Mouse (Mus musculus): ENCODE measurements around the gene Tfcp2l1. TPM values are rescaled to one million over a fixed set of nuclear protein-coding genes. Genes with fewer than 3 reads are reported as not detected.
A peak's percentile ranks its signal among the peaks of the same experiment; 100 is the strongest.

The Tfcp2l1 gene
- polyA plus RNA-seq, 1 experiment from 2014 or later, result 0.29 TPM

DNA sequence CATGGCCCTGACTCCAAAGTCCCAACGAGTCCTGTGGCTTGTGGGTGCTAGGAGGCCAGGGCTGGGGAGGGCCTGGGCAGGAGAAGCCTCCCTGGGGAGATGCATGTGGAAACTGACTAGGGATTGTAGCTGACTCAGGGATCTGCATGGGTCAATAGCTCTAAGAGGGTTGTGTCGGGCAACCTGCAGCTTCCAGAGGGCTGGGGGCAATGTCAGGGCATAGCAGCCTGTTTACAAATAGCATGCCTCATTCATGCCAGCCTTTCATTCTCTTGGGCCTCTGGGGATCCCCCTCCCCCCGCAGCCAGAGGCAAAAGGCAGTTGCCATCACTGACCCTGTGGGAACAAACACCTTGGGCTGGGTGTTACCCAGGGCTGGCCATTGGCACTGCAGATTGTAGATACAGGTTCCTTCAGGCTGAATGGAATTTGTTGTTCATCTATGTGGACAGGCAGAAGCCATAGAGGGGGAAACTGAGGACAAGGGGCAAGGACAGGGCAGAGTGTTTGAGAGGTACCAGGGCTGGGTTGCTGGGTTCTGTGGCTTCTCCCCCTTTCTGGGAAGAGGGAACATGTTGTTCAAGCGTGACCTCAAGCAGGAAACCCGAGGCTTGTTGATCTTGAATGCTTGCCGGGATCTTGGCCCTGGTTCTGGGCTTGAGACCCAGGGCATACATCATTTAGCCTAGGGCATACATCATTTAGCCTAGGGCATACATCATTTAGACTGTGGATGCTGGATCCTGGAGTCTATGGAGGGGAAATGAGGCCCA lies 71.6 kb downstream of the Tfcp2l1 start:
- Histone ChIP-seq H3K9me3 (replicated peaks; ENCODE audit: control insufficient read depth, low read length) (no peaks in the 10 kb centered on the region), H3K4me3 (ENCODE audit: low read depth, low read length) (no peak overlapping the region), H3K4me2 (ENCODE audit: low read length) (no peak overlapping the region), H3K36me3 (ENCODE audit: control insufficient read depth, insufficient read depth, low read length) (no peaks in the 10 kb centered on the region), H3K9ac (ENCODE audit: low read length) (no peak overlapping the region), H3K27ac (ENCODE audit: low read depth, low read length) (no peak overlapping the region), H3K27me3 (replicated peaks; ENCODE audit: control insufficient read depth, insufficient read depth, low read length) (no peaks in the 10 kb centered on the region), H3K4me1 (ENCODE audit: control insufficient read depth, insufficient read depth, low read length) (no peaks in the 10 kb centered on the region)
- no peak for ATAC-seq
- DNase-seq (ENCODE audit: low spot score), result no peak
- WGBS, result 74% methylated on average over 6 of the region's 6 CpGs

DNA sequence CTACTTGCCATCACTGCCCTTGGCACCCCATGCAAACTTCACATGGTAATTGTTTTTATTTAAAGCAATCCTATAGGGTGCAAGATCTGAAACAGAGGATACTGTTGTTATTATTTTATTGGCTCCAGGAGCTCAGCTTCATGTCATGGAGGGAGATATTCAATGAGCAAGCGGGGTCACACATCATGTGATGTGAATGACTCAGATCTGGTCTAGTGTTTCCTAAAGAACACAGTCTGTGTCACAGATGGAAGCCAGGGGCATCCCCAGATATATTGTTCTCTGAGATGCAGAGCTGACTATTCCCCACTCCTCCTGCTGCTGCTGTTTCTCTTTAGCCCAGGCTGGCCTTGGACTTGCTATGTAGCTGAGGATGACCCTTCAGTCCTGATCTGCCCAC lies 72.2 kb downstream of the Tfcp2l1 start:
- H3K9ac ChIP-seq (ENCODE audit: low read length), result no peak overlapping the region
- H3K27ac ChIP-seq (ENCODE audit: low read depth, low read length), result no peak overlapping the region
- ATAC-seq (no peak), DNase-seq (ENCODE audit: low spot score) (no peak)
- H3K4me3 ChIP-seq (ENCODE audit: low read depth, low read length), result no peak overlapping the region
- no peaks in the 10 kb centered on the region for H3K4me1 ChIP-seq (ENCODE audit: control insufficient read depth, insufficient read depth, low read length)
- H3K36me3 ChIP-seq (ENCODE audit: control insufficient read depth, insufficient read depth, low read length), result no peaks in the 10 kb centered on the region
- no peaks in the 10 kb centered on the region for H3K27me3 ChIP-seq (replicated peaks; ENCODE audit: control insufficient read depth, insufficient read depth, low read length)
- no peak overlapping the region for H3K4me2 ChIP-seq (ENCODE audit: low read length)
- WGBS, result 96% methylated on average over 1 of the region's 1 CpGs
- H3K9me3 ChIP-seq (replicated peaks; ENCODE audit: control insufficient read depth, low read length), result no peaks in the 10 kb centered on the region

DNA sequence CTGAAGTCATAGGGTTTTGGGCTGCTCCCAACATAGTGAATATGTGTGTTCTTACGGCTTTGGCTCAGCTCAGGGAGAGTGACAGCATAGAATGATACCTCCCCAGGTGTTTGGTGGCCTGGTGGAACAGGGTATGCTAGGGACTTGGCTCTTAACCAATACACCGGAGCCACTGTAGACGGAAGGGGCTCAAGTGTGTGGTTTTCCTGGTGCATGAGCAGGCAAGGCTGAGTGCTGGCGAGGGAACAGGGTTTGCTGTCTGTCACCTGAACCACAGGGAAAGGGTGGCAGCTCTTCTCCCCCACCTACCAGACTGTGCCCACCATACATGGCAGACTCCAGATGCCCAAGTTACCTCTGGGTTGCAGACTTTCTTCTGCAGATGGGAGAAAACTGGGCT lies 83.9 kb downstream of the Tfcp2l1 start:
- Histone ChIP-seq H3K27ac (ENCODE audit: low read depth, low read length) (no peak overlapping the region), H3K4me2 (ENCODE audit: low read length) (no peak overlapping the region), H3K9me3 (replicated peaks; ENCODE audit: control insufficient read depth, low read length) (no peaks in the 10 kb centered on the region), H3K9ac (ENCODE audit: low read length) (no peak overlapping the region), H3K27me3 (replicated peaks; ENCODE audit: control insufficient read depth, insufficient read depth, low read length) (no peaks in the 10 kb centered on the region), H3K4me3 (ENCODE audit: low read depth, low read length) (no peak overlapping the region), H3K4me1 (ENCODE audit: control insufficient read depth, insufficient read depth, low read length) (no peaks in the 10 kb centered on the region), H3K36me3 (ENCODE audit: control insufficient read depth, insufficient read depth, low read length) (no peaks in the 10 kb centered on the region)
- ATAC-seq (no peak), DNase-seq (ENCODE audit: low spot score) (no peak)
- 79% methylated on average over 4 of the region's 4 CpGs for WGBS

DNA sequence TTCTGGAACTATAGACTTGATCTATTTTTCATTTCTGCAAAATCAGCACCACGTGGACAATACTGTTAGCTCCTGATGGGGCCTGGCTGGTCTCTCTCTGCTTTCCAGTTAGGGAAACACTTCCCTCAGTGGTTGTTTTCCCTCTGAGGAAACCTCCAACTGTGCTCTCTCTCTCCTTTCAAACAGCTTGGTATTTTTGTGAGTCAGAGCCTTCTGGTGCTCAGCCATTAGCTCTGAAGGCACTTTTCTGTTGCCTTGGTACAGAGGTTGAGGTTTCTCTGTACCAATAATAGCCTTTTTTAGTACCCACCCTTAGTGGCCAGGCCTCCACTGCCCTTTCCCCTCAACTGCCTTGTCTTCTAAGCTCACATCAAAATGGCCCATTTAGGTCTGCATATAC lies 88.5 kb downstream of the Tfcp2l1 start:
- no peak overlapping the region for H3K4me3 ChIP-seq (ENCODE audit: low read depth, low read length)
- H3K9me3 ChIP-seq (replicated peaks; ENCODE audit: control insufficient read depth, low read length), result no peaks in the 10 kb centered on the region
- WGBS, result 45% methylated on average over 1 of the region's 1 CpGs
- no peak for DNase-seq (ENCODE audit: low spot score)
- no peak for ATAC-seq
- no peaks in the 10 kb centered on the region for H3K36me3 ChIP-seq (ENCODE audit: control insufficient read depth, insufficient read depth, low read length)
- no peaks in the 10 kb centered on the region for H3K27me3 ChIP-seq (replicated peaks; ENCODE audit: control insufficient read depth, insufficient read depth, low read length)
- H3K27ac ChIP-seq (ENCODE audit: low read depth, low read length), result no peak overlapping the region
- no peak overlapping the region for H3K9ac ChIP-seq (ENCODE audit: low read length)
- no peaks in the 10 kb centered on the region for H3K4me1 ChIP-seq (ENCODE audit: control insufficient read depth, insufficient read depth, low read length)
- H3K4me2 ChIP-seq (ENCODE audit: low read length), result no peak overlapping the region

DNA sequence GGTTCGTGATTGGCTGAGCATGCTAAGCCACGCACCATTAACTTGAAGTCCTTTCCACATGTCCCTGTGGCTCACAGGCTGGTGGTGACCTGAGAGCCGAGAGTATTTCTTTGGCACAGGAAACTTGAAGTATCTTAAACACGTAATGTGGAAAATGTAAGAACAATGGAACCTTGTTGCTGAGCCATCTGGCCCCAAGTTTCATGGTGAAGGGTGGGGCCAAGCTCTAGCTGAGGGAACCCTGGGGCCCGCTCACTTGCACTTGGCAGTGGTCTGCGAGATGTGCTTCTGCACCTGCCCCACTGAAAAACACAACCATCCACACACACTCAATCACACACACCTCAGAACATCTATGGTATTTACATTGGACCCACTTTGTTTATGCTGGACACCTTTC lies 90.3 kb downstream of the Tfcp2l1 start:
- no peaks in the 10 kb centered on the region for H3K4me1 ChIP-seq (ENCODE audit: control insufficient read depth, insufficient read depth, low read length)
- no peaks in the 10 kb centered on the region for H3K9me3 ChIP-seq (replicated peaks; ENCODE audit: control insufficient read depth, low read length)
- no peak overlapping the region for H3K9ac ChIP-seq (ENCODE audit: low read length)
- 84% methylated on average over 6 of the region's 6 CpGs for WGBS
- no peak overlapping the region for H3K4me3 ChIP-seq (ENCODE audit: low read depth, low read length)
- no peak overlapping the region for H3K27ac ChIP-seq (ENCODE audit: low read depth, low read length)
- no peaks in the 10 kb centered on the region for H3K27me3 ChIP-seq (replicated peaks; ENCODE audit: control insufficient read depth, insufficient read depth, low read length)
- H3K4me2 ChIP-seq (ENCODE audit: low read length), result no peak overlapping the region
- H3K36me3 ChIP-seq (ENCODE audit: control insufficient read depth, insufficient read depth, low read length), result no peaks in the 10 kb centered on the region
- no peak for ATAC-seq
- DNase-seq (ENCODE audit: low spot score), result no peak

DNA sequence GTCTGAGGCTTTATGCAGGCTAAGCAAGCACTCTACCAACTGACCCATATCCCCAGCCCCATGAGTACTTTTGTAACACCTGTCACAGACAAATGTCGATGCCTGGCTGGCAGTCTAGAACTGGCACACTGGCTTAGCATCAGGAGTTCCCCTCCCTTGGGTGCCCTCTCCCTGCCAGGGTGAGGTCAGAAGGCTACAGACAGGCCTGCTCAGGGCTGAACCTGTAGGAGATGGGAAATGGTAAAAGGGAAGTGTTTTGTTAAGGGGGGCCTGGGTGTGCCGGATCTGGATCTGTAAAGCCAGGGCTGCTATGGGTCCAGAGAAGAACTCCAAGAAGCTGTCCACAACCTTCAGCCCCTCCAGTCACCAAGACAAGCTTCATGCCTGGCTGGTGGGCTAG lies 92.0 kb downstream of the Tfcp2l1 start:
- no peak overlapping the region for H3K9ac ChIP-seq (ENCODE audit: low read length)
- H3K27ac ChIP-seq (ENCODE audit: low read depth, low read length), result no peak overlapping the region
- DNase-seq (ENCODE audit: low spot score) (no peak), ATAC-seq (no peak)
- H3K27me3 ChIP-seq (replicated peaks; ENCODE audit: control insufficient read depth, insufficient read depth, low read length), result no peaks in the 10 kb centered on the region
- no peaks in the 10 kb centered on the region for H3K36me3 ChIP-seq (ENCODE audit: control insufficient read depth, insufficient read depth, low read length)
- H3K4me3 ChIP-seq (ENCODE audit: low read depth, low read length), result no peak overlapping the region
- no peaks in the 10 kb centered on the region for H3K9me3 ChIP-seq (replicated peaks; ENCODE audit: control insufficient read depth, low read length)
- no peak overlapping the region for H3K4me2 ChIP-seq (ENCODE audit: low read length)
- 88% methylated on average over 2 of the region's 2 CpGs for WGBS
- no peaks in the 10 kb centered on the region for H3K4me1 ChIP-seq (ENCODE audit: control insufficient read depth, insufficient read depth, low read length)

DNA sequence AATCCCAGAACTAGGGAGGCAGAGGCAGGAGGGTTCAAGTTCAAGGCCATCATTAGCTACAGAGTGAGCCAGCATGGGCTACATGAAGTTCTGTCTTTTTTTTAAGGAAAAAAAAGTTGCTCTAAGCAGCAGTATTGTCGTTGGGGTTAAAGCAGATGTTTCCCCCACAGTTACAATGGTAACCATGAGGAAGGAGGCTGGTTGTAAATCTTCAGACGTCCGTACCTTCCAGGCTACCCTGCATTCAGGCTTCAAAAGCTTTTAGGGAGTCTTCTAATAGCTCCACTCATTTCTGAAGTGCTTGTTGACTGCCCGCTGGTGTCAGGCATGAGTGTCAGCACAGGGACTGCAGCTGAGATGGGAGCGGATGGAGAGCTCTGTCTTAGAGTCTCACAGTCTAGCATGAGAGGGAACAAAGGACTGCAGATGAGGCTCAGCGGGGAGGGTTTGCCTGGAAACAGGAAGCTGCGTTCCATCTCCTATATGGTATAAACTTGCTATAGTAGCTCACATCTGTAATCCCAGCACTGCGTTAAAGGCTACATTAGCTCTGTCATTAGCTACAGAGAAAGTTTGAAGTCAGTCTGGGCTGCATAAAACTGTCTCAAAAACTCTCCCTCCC lies 92.8 kb downstream of the Tfcp2l1 start:
- no peaks in the 10 kb centered on the region for H3K27me3 ChIP-seq (replicated peaks; ENCODE audit: control insufficient read depth, insufficient read depth, low read length)
- no peaks in the 10 kb centered on the region for H3K9me3 ChIP-seq (replicated peaks; ENCODE audit: control insufficient read depth, low read length)
- ATAC-seq (no peak), DNase-seq (ENCODE audit: low spot score) (peak; percentile 7)
- 55% methylated on average over 8 of the region's 8 CpGs for WGBS
- H3K9ac ChIP-seq (ENCODE audit: low read length), result no peak overlapping the region
- no peaks in the 10 kb centered on the region for H3K36me3 ChIP-seq (ENCODE audit: control insufficient read depth, insufficient read depth, low read length)
- no peak overlapping the region for H3K4me2 ChIP-seq (ENCODE audit: low read length)
- no peak overlapping the region for H3K27ac ChIP-seq (ENCODE audit: low read depth, low read length)
- no peaks in the 10 kb centered on the region for H3K4me1 ChIP-seq (ENCODE audit: control insufficient read depth, insufficient read depth, low read length)
- H3K4me3 ChIP-seq (ENCODE audit: low read depth, low read length), result no peak overlapping the region

DNA sequence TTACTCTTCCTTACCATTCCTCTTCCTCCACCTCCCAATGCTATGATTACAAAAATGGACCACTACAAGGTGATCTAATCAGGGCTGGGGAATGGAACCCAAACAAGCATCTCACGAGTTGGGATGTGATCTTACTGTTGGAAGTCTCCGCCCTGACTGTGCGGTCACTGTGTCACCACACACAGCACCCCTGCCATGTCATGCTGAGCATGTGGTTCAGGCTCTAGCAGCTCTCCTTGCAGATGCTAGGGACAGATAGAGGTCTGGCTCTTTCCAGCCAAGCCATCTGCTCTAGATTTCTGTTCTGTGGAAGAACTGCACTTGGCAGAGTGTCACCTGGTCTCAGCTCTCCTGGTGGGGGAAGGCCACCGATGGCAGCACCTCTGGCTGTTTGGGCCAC lies 99.3 kb downstream of the Tfcp2l1 start:
- H3K4me1 ChIP-seq (ENCODE audit: control insufficient read depth, insufficient read depth, low read length), result no peaks in the 10 kb centered on the region
- ATAC-seq, result no peak
- 84% methylated on average over 4 of the region's 4 CpGs for WGBS
- H3K36me3 ChIP-seq (ENCODE audit: control insufficient read depth, insufficient read depth, low read length), result no peaks in the 10 kb centered on the region
- DNase-seq (ENCODE audit: low spot score), result no peak
- H3K9me3 ChIP-seq (replicated peaks; ENCODE audit: control insufficient read depth, low read length), result no peaks in the 10 kb centered on the region
- no peak overlapping the region for H3K4me3 ChIP-seq (ENCODE audit: low read depth, low read length)
- no peak overlapping the region for H3K4me2 ChIP-seq (ENCODE audit: low read length)
- H3K9ac ChIP-seq (ENCODE audit: low read length), result no peak overlapping the region
- no peaks in the 10 kb centered on the region for H3K27me3 ChIP-seq (replicated peaks; ENCODE audit: control insufficient read depth, insufficient read depth, low read length)
- no peak overlapping the region for H3K27ac ChIP-seq (ENCODE audit: low read depth, low read length)

DNA sequence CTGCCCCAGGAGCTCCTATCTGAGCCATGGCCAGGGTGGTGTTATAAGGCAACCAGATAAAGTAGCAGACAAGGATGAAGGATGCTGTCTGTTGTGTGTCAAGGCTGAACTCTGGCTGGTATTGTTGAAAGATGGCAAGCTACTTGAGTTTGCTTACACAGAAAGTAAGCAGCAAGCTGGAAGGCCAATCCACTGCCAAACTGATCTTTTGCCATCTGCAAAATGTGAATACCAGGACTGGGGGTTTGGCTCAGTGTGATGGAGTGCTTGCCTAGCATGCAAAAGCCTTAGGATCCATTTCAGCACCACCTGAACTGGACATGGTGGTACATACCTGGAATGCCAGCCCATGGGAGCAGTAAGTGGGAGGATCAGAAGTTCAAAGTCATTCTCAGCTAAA lies 101.1 kb downstream of the Tfcp2l1 start:
- DNase-seq (ENCODE audit: low spot score), result peak; percentile 22
- Histone ChIP-seq H3K27ac (ENCODE audit: low read depth, low read length) (no peak overlapping the region), H3K36me3 (ENCODE audit: control insufficient read depth, insufficient read depth, low read length) (no peaks in the 10 kb centered on the region), H3K9me3 (replicated peaks; ENCODE audit: control insufficient read depth, low read length) (no peaks in the 10 kb centered on the region), H3K9ac (ENCODE audit: low read length) (no peak overlapping the region), H3K27me3 (replicated peaks; ENCODE audit: control insufficient read depth, insufficient read depth, low read length) (no peaks in the 10 kb centered on the region), H3K4me3 (ENCODE audit: low read depth, low read length) (no peak overlapping the region), H3K4me2 (ENCODE audit: low read length) (no peak overlapping the region), H3K4me1 (ENCODE audit: control insufficient read depth, insufficient read depth, low read length) (no peaks in the 10 kb centered on the region)
- ATAC-seq, result no peak

Data from forebrain, embryonic 14.5 days (tissue).